Mouse (Mus musculus) liver, postnatal 0 days (tissue): Measurements from ENCODE around the gene Gpbp1.

Experiments used
- CTCF ChIP-seq: sonication (generic); IDR thresholded peaks from 2 replicates; pipeline ENCODE4 v1.5.1; 2016; ENCODE audit warnings: antibody characterized with exemption, low read depth
- EP300 ChIP-seq: IDR thresholded peaks from 2 replicates; pipeline ENCODE4 v1.6.1; 2016; ENCODE audit warnings: antibody characterized with exemption, low read depth, mild to moderate bottlenecking

GRCm38 (mm10) chr13:111410831-111411230 is 79.1 kb downstream of the Gpbp1 start:
- peak; percentile 77 for TF ChIP-seq CTCF
- no peak for TF ChIP-seq EP300
